Mouse (Mus musculus): Measurements from ENCODE around the gene Phldb2.

DNA sequence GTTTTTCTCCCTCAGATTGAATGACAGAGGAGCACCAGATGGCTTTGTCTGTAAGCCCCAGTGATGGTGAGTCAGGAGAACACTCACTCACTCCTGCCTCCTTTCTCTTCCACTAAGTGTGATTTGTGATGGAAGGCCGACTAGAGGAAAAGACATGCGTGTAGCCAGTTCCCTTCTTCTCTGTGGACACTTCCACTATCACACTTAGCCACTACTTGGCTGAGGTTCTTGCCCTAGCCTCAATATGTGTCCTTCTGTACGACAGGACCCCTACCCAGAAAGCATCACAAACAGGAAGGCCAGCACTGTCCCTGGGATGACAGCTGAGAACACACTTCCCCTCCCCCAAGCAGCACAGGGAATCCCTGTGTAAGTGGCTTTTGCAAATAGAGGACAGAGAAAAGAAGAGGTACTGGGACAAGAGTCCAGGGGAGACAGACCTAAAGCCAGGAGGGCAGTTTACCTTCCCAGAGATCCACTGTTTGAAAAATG, 230.9 kb downstream of the Phldb2 start:
- no peak for TF ChIP-seq MAX (IDR thresholded peaks at IDR 0.05; ENCODE audit: low read depth)
- TF ChIP-seq POLR2A (IDR thresholded peaks at IDR 0.05; ENCODE audit: insufficient read length, low read depth): no peak
- TF ChIP-seq E2F4 (IDR thresholded peaks at IDR 0.05; ENCODE audit: insufficient read depth): no peak
- TF ChIP-seq TCF12 (IDR thresholded peaks at IDR 0.05; ENCODE audit: insufficient read depth, poor library complexity, severe bottlenecking): no peak
- no peak for TF ChIP-seq MYOG (IDR thresholded peaks at IDR 0.05; ENCODE audit: control insufficient read depth in 1 of 3, insufficient read depth in 1 of 3, insufficient read length in 2 of 3, low read depth in 2 of 3)
- TF ChIP-seq USF1 (IDR thresholded peaks at IDR 0.05; ENCODE audit: low read depth): no peak
- TF ChIP-seq REST (IDR thresholded peaks at IDR 0.05; ENCODE audit: insufficient read depth, insufficient read length): no peak
- TF ChIP-seq SRF (IDR thresholded peaks at IDR 0.05; ENCODE audit: control insufficient read depth, insufficient read length, low read depth): no peak
- TF ChIP-seq CEBPB (IDR thresholded peaks at IDR 0.05; ENCODE audit: insufficient read depth, poor library complexity, severe bottlenecking): no peak
